Mouse (Mus musculus) heart, embryonic 12.5 days (tissue): ENCODE results near the gene Nek8. TPM values are rescaled to one million over a fixed set of nuclear protein-coding genes. Genes with fewer than 3 reads are reported as not detected.
A peak's percentile ranks its signal among the peaks of the same experiment; 100 is the strongest.

Source experiments
- ATAC-seq: fragments of 200-750 bp; cut with Nextera tagmentation; 2 replicates; pipeline ENCODE4 v1.8.0; 2017; ENCODE audit warnings: moderate TSS enrichment, moderate library complexity; ENCODE audit not compliant: insufficient number of reproducible peaks, low FRiP score
- H3K27ac ChIP-seq: fragments of 300-500 bp; sonication (generic); 2 replicates; pipeline ENCODE4 v1.5.1; 2016; ENCODE audit warnings: mild to moderate bottlenecking, moderate library complexity; ENCODE audit not compliant: poor library complexity, severe bottlenecking
- H3K27me3 ChIP-seq: fragments of 300-500 bp; sonication (generic); replicated peaks from 2 replicates; pipeline ENCODE4 v1.6.1; 2016; ENCODE audit warnings: mild to moderate bottlenecking, moderate library complexity
- H3K36me3 ChIP-seq: fragments of 300-500 bp; sonication (generic); 2 replicates; pipeline ENCODE4 v1.6.1; 2016; ENCODE audit warnings: mild to moderate bottlenecking, moderate library complexity
- H3K4me1 ChIP-seq: fragments of 300-500 bp; sonication (generic); replicated peaks from 2 replicates; pipeline ENCODE4 v1.6.1; 2016; ENCODE audit warnings: mild to moderate bottlenecking
- H3K4me2 ChIP-seq: fragments of 300-500 bp; sonication (generic); 2 replicates; pipeline ENCODE4 v1.6.1; 2016; ENCODE audit warnings: mild to moderate bottlenecking, moderate library complexity
- H3K4me3 ChIP-seq: fragments of 300-500 bp; sonication (generic); 2 replicates; pipeline ENCODE4 v1.5.1; 2016; ENCODE audit warnings: mild to moderate bottlenecking
- H3K9ac ChIP-seq: fragments of 300-500 bp; sonication (generic); 2 replicates; pipeline ENCODE4 v1.6.1; 2016; ENCODE audit warnings: mild to moderate bottlenecking, moderate library complexity
- H3K9me3 ChIP-seq: fragments of 300-500 bp; sonication (generic); replicated peaks from 2 replicates; pipeline ENCODE4 v1.6.1; 2016; ENCODE audit warnings: mild to moderate bottlenecking, moderate library complexity
- WGBS: fragments of 180-500 bp; shearing (Covaris S2); methylation state at CpG from one replicate; pipeline ENCODE4 v1.1.7; 2016; 5-methylcytosine and 5-hydroxymethylcytosine counted together
- polyA plus RNA-seq: library from polyadenylated mRNA; unstranded; fragments of >200 nt; fragmentation: Nextera tagmentation; extraction: Ambion mirVana; gene quantifications from 2 replicates; pipeline ENCODE4 v1.2.1, GENCODE M21; 2016

The Nek8 gene
- polyA plus RNA-seq, 1 experiment from 2014 or later, result 12.1 TPM

- Histone ChIP-seq H3K27me3 (no peaks in the 10 kb centered on the region), H3K9ac (peak overlapping the region; percentile 91), H3K4me2 (peak overlapping the region; percentile 81), H3K9me3 (no peaks in the 10 kb centered on the region), H3K4me3 (peak overlapping the region; percentile 71), H3K27ac (peak overlapping the region; percentile 93), H3K4me1 (peaks cover 37% of the 10 kb centered on the region), H3K36me3 (peaks cover 32% of the 10 kb centered on the region)
- 2% methylated on average over 14 of the region's 14 CpGs for WGBS
- no peak for ATAC-seq
Observed at GRCm38 (mm10) chr11:78164604-78164923, 11.9 kb downstream of the Nek8 start.

GRCm38 (mm10) chr11:78163681-78164603 is 12.5 kb downstream of the Nek8 start:
- H3K4me3 ChIP-seq, result peak overlapping the region; percentile 71
- H3K36me3 ChIP-seq, result peaks cover 38% of the 10 kb centered on the region
- H3K27ac ChIP-seq, result peak overlapping the region; percentile 93
- no peaks in the 10 kb centered on the region for H3K9me3 ChIP-seq
- H3K27me3 ChIP-seq, result no peaks in the 10 kb centered on the region
- H3K4me2 ChIP-seq, result peak overlapping the region; percentile 81
- peaks cover 40% of the 10 kb centered on the region for H3K4me1 ChIP-seq
- peak; percentile 68 for ATAC-seq
- WGBS, result under 1% methylated on average over 22 of the region's 22 CpGs
- peak overlapping the region; percentile 91 for H3K9ac ChIP-seq

- Histone ChIP-seq H3K4me1 (peaks cover 42% of the 10 kb centered on the region), H3K4me3 (peak overlapping the region; percentile 71), H3K36me3 (peaks cover 47% of the 10 kb centered on the region), H3K9ac (peak overlapping the region; percentile 91), H3K4me2 (peak overlapping the region; percentile 81), H3K27ac (peak overlapping the region; percentile 93), H3K27me3 (no peaks in the 10 kb centered on the region), H3K9me3 (no peaks in the 10 kb centered on the region)
- 73% methylated on average over 2 of the region's 2 CpGs for WGBS
- no peak for ATAC-seq
Observed at GRCm38 (mm10) chr11:78163045-78163444, 13.4 kb downstream of the Nek8 start.

GRCm38 (mm10) chr11:78162504-78162903 is 14.0 kb downstream of the Nek8 start:
- WGBS, result 69% methylated on average over 6 of the region's 6 CpGs
- peak overlapping the region; percentile 93; the same call in 1 of the 2 replicates for H3K27ac ChIP-seq

GRCm38 (mm10) chr11:78161968-78162367 is 14.5 kb downstream of the Nek8 start:
- Histone ChIP-seq H3K36me3 (peaks cover 55% of the 10 kb centered on the region), H3K9ac (0 out of 2 replicates have a peak overlapping the region, but pooled peaks have one; percentile 91), H3K27ac (peak overlapping the region; percentile 19; the same call in 1 of the 2 replicates), H3K4me3 (0 out of 2 replicates have a peak overlapping the region, but pooled peaks have one; percentile 3), H3K9me3 (no peaks in the 10 kb centered on the region), H3K4me2 (peak overlapping the region; percentile 81), H3K27me3 (no peaks in the 10 kb centered on the region), H3K4me1 (peaks cover 42% of the 10 kb centered on the region)
- no peak for ATAC-seq
- WGBS, result 78% methylated on average over 4 of the region's 4 CpGs

More at GRCm38 (mm10) chr11:78162504-78162903, 14.0 kb downstream of the Nek8 start:
- H3K9ac ChIP-seq, result 0 out of 2 replicates have a peak overlapping the region, but pooled peaks have one; percentile 91
- H3K4me2 ChIP-seq, result peak overlapping the region; percentile 81
- no peaks in the 10 kb centered on the region for H3K27me3 ChIP-seq
- H3K4me1 ChIP-seq, result peaks cover 42% of the 10 kb centered on the region
- no peak for ATAC-seq
- H3K4me3 ChIP-seq, result peak overlapping the region; percentile 71; the same call in 1 of the 2 replicates
- no peaks in the 10 kb centered on the region for H3K9me3 ChIP-seq
- H3K36me3 ChIP-seq, result peaks cover 52% of the 10 kb centered on the region

GRCm38 (mm10) chr11:78161169-78161568 is 15.3 kb downstream of the Nek8 start:
- H3K4me1 ChIP-seq, result peaks cover 41% of the 10 kb centered on the region
- H3K9ac ChIP-seq, result no peak overlapping the region
- no peak for ATAC-seq
- no peaks in the 10 kb centered on the region for H3K27me3 ChIP-seq
- no peak overlapping the region for H3K4me3 ChIP-seq
- H3K27ac ChIP-seq, result no peak overlapping the region
- peaks cover 60% of the 10 kb centered on the region for H3K36me3 ChIP-seq
- H3K4me2 ChIP-seq, result no peak overlapping the region
- H3K9me3 ChIP-seq, result no peaks in the 10 kb centered on the region
- 90% methylated on average over 14 of the region's 14 CpGs for whole genome bisulfite sequencing

- peaks cover 65% of the 10 kb centered on the region for H3K36me3 ChIP-seq
- H3K4me3 ChIP-seq, result no peak overlapping the region
- no peak overlapping the region for H3K9ac ChIP-seq
- no peaks in the 10 kb centered on the region for H3K27me3 ChIP-seq
- no peak overlapping the region for H3K27ac ChIP-seq
- 85% methylated on average over 3 of the region's 3 CpGs for WGBS
- no peaks in the 10 kb centered on the region for H3K9me3 ChIP-seq
- peaks cover 36% of the 10 kb centered on the region for H3K4me1 ChIP-seq
- ATAC-seq, result no peak
- no peak overlapping the region for H3K4me2 ChIP-seq
Observed at GRCm38 (mm10) chr11:78160675-78161074, 15.8 kb downstream of the Nek8 start.

- 87% methylated on average over 18 of the region's 18 CpGs for WGBS
- Histone ChIP-seq H3K9ac (no peak overlapping the region), H3K4me3 (no peak overlapping the region), H3K9me3 (no peaks in the 10 kb centered on the region), H3K27me3 (no peaks in the 10 kb centered on the region), H3K36me3 (peaks cover 70% of the 10 kb centered on the region), H3K27ac (no peak overlapping the region), H3K4me2 (no peak overlapping the region), H3K4me1 (peaks cover 36% of the 10 kb centered on the region)
- no peak for ATAC-seq
Observed at GRCm38 (mm10) chr11:78160171-78160570, 16.3 kb downstream of the Nek8 start.

- no peaks in the 10 kb centered on the region for H3K27me3 ChIP-seq
- WGBS, result 82% methylated on average over 7 of the region's 7 CpGs
- ATAC-seq, result no peak
- peaks cover 36% of the 10 kb centered on the region for H3K4me1 ChIP-seq
- no peak overlapping the region; the same call in 1 of the 2 replicates for H3K9ac ChIP-seq
- H3K4me3 ChIP-seq, result 0 out of 2 replicates have a peak overlapping the region, but pooled peaks have one; percentile 3
- H3K9me3 ChIP-seq, result no peaks in the 10 kb centered on the region
- no peak overlapping the region for H3K4me2 ChIP-seq
- H3K27ac ChIP-seq, result no peak overlapping the region
- peaks cover 76% of the 10 kb centered on the region for H3K36me3 ChIP-seq
Observed at GRCm38 (mm10) chr11:78159557-78159956, 16.9 kb downstream of the Nek8 start.

- no peaks in the 10 kb centered on the region for H3K27me3 ChIP-seq
- WGBS, result 25% methylated on average over 2 of the region's 2 CpGs
- no peaks in the 10 kb centered on the region for H3K9me3 ChIP-seq
- no peak for ATAC-seq
- no peak overlapping the region for H3K9ac ChIP-seq
- no peak overlapping the region for H3K27ac ChIP-seq
- H3K4me1 ChIP-seq, result peaks cover 36% of the 10 kb centered on the region
- H3K4me2 ChIP-seq, result no peak overlapping the region
- H3K4me3 ChIP-seq, result 0 out of 2 replicates have a peak overlapping the region, but pooled peaks have one; percentile 3
- peaks cover 80% of the 10 kb centered on the region for H3K36me3 ChIP-seq
Observed at GRCm38 (mm10) chr11:78159096-78159495, 17.4 kb downstream of the Nek8 start.

- WGBS, result 80% methylated on average over 6 of the region's 6 CpGs
- H3K4me3 ChIP-seq, result no peak overlapping the region
Observed at GRCm38 (mm10) chr11:78156156-78156699, 20.2 kb downstream of the Nek8 start.

More at GRCm38 (mm10) chr11:78156156-78156699, 20.2 kb downstream of the Nek8 start:
- Histone ChIP-seq H3K27ac (no peak overlapping the region), H3K36me3 (peaks cover 89% of the 10 kb centered on the region), H3K27me3 (no peaks in the 10 kb centered on the region), H3K4me2 (no peak overlapping the region), H3K9ac (no peak overlapping the region), H3K9me3 (no peaks in the 10 kb centered on the region), H3K4me1 (peaks cover 13% of the 10 kb centered on the region; the same call in 1 of the 2 replicates)
- no peak for ATAC-seq
